Mouse (Mus musculus): Measurements from ENCODE around the gene Arx. TPM values are rescaled to one million over a fixed set of nuclear protein-coding genes. Genes with fewer than 3 reads are reported as not detected.

Arx gene
- polyA plus RNA-seq, 1 experiment: not detected

DNA sequence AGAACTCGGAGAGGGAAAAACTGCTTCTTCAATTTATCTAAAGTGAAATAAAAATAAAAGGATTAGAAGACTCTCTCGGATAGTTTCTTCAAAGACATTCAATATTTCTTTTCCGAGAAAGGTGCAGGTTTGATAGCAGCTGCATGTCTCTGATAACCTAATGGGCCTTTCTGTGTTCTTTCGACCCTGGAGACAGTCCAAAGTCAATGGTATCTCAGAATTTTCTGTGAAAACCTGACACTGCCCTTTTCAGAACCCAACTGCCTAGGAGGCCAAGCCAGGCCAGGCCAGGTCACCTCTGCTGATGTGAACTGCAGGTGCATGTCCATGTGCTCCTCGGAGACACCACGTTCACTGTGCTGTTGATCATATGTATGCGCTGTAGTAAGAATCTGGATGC, 19.5 kb downstream of the Arx start:
- Histone ChIP-seq H3K27ac (ENCODE audit: insufficient read depth, low read length) (no peak overlapping the region), H3K9me3 (replicated peaks; ENCODE audit: control insufficient read depth, insufficient read depth, low read length, poor library complexity, severe bottlenecking) (no peaks in the 10 kb centered on the region), H3K9ac (ENCODE audit: low read depth, poor library complexity, severe bottlenecking) (no peak overlapping the region), H3K4me3 (ENCODE audit: low read depth, low read length) (no peak overlapping the region), H3K4me1 (ENCODE audit: control insufficient read depth, insufficient read depth, low read length) (no peaks in the 10 kb centered on the region), H3K36me3 (ENCODE audit: control insufficient read depth, insufficient read depth, low read length, poor library complexity, severe bottlenecking) (no peaks in the 10 kb centered on the region), H3K27me3 (ENCODE audit: control insufficient read depth, insufficient read depth, low read length, poor library complexity, severe bottlenecking) (no peaks in the 10 kb centered on the region)
- TF ChIP-seq CTCF (IDR thresholded peaks at IDR 0.05; ENCODE audit: low read depth, low read length) (no peak), POLR2A (IDR thresholded peaks at IDR 0.05; ENCODE audit: insufficient read depth, low read length) (no peak), EP300 (IDR thresholded peaks at IDR 0.05; ENCODE audit: insufficient read depth, low read depth, low read length) (no peak)

GRCm38 (mm10) chrX:93317577-93317976, 31.3 kb downstream of the Arx start:
- Histone ChIP-seq H3K36me3 (ENCODE audit: control insufficient read depth, insufficient read depth, low read length, poor library complexity, severe bottlenecking) (no peaks in the 10 kb centered on the region), H3K4me3 (ENCODE audit: low read depth, low read length) (no peak overlapping the region), H3K4me1 (ENCODE audit: control insufficient read depth, insufficient read depth, low read length) (no peaks in the 10 kb centered on the region), H3K9ac (ENCODE audit: low read depth, poor library complexity, severe bottlenecking) (no peak overlapping the region), H3K27me3 (ENCODE audit: control insufficient read depth, insufficient read depth, low read length, poor library complexity, severe bottlenecking) (no peaks in the 10 kb centered on the region), H3K27ac (ENCODE audit: insufficient read depth, low read length) (no peak overlapping the region), H3K9me3 (replicated peaks; ENCODE audit: control insufficient read depth, insufficient read depth, low read length, poor library complexity, severe bottlenecking) (no peaks in the 10 kb centered on the region)
- no peak for TF ChIP-seq POLR2A (IDR thresholded peaks at IDR 0.05; ENCODE audit: insufficient read depth, low read length)

GRCm38 (mm10) chrX:93319979-93320378, 33.7 kb downstream of the Arx start:
- no peaks in the 10 kb centered on the region for H3K9me3 ChIP-seq (replicated peaks; ENCODE audit: control insufficient read depth, insufficient read depth, low read length, poor library complexity, severe bottlenecking)
- TF ChIP-seq POLR2A (IDR thresholded peaks at IDR 0.05; ENCODE audit: insufficient read depth, low read length) (no peak), EP300 (IDR thresholded peaks at IDR 0.05; ENCODE audit: insufficient read depth, low read depth, low read length) (no peak), CTCF (IDR thresholded peaks at IDR 0.05; ENCODE audit: low read depth, low read length) (no peak)
- no peaks in the 10 kb centered on the region for H3K4me1 ChIP-seq (ENCODE audit: control insufficient read depth, insufficient read depth, low read length)
- H3K4me3 ChIP-seq (ENCODE audit: low read depth, low read length): no peak overlapping the region
- H3K27ac ChIP-seq (ENCODE audit: insufficient read depth, low read length): no peak overlapping the region
- no peaks in the 10 kb centered on the region for H3K36me3 ChIP-seq (ENCODE audit: control insufficient read depth, insufficient read depth, low read length, poor library complexity, severe bottlenecking)
- H3K27me3 ChIP-seq (ENCODE audit: control insufficient read depth, insufficient read depth, low read length, poor library complexity, severe bottlenecking): no peaks in the 10 kb centered on the region
- no peak overlapping the region for H3K9ac ChIP-seq (ENCODE audit: low read depth, poor library complexity, severe bottlenecking)

DNA sequence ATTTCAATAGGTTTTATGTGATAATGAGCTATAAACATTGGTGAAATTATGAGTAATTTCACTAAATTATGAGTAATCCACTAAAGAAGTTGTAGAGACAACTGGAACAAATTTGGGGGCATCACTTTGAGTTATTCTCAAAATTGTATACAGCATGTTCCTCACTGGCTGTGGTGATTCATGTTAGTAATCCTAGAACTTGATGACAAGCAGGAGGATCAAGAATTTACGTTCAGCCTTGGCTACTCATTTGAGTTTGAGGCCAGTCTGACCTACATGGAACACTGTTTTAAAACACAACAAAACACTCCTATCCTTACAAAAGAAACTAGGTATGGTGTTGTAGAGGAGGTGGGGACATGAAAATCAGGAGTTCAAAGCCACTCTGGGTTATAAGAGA, 35.1 kb downstream of the Arx start:
- Histone ChIP-seq H3K4me3 (ENCODE audit: low read depth, low read length) (no peak overlapping the region), H3K4me1 (ENCODE audit: control insufficient read depth, insufficient read depth, low read length) (no peaks in the 10 kb centered on the region), H3K9ac (ENCODE audit: low read depth, poor library complexity, severe bottlenecking) (no peak overlapping the region), H3K36me3 (ENCODE audit: control insufficient read depth, insufficient read depth, low read length, poor library complexity, severe bottlenecking) (no peaks in the 10 kb centered on the region), H3K27me3 (ENCODE audit: control insufficient read depth, insufficient read depth, low read length, poor library complexity, severe bottlenecking) (no peaks in the 10 kb centered on the region), H3K9me3 (replicated peaks; ENCODE audit: control insufficient read depth, insufficient read depth, low read length, poor library complexity, severe bottlenecking) (no peaks in the 10 kb centered on the region), H3K27ac (ENCODE audit: insufficient read depth, low read length) (no peak overlapping the region)
- TF ChIP-seq POLR2A (IDR thresholded peaks at IDR 0.05; ENCODE audit: insufficient read depth, low read length) (no peak), CTCF (IDR thresholded peaks at IDR 0.05; ENCODE audit: low read depth, low read length) (no peak), EP300 (IDR thresholded peaks at IDR 0.05; ENCODE audit: insufficient read depth, low read depth, low read length) (no peak)

All from ES-Bruce4 (cell line).